Mouse (Mus musculus) heart, adult 2 months (tissue): ENCODE results near the gene Ccdc96.

Experiments used
- CTCF ChIP-seq: fragments of 200-600 bp; IDR thresholded peaks from 2 replicates; pipeline ENCODE4 v1.8.1; 2022; ENCODE audit warnings: antibody characterized with exemption, mild to moderate bottlenecking, moderate library complexity
- POLR2A ChIP-seq: fragments of 200-500 bp; IDR thresholded peaks from 2 replicates; pipeline ENCODE4 v1.6.1; 2011; ENCODE audit warnings: mild to moderate bottlenecking, low read depth, low read length, control low read depth; ENCODE audit not compliant: insufficient read depth

- TF ChIP-seq CTCF (no peak), POLR2A (no peak)
Observed at GRCm38 (mm10) chr5:36451872-36452389, 32.5 kb upstream of the Ccdc96 start.
